Mouse (Mus musculus) kidney, postnatal 25 days (tissue): ENCODE results near the gene Dnm3.

Experiments
- DNase-seq, 2 experiments: peaks; one replicate each; pipeline ENCODE4 v3.0.0; 2021; ENCODE audit warnings: mixed read lengths in 2 of 2

The Dnm3 gene

GRCm38 (mm10) chr1:162015247-162015862 lies 462.5 kb downstream of the Dnm3 start:
- no peak for DNase-seq

DNA sequence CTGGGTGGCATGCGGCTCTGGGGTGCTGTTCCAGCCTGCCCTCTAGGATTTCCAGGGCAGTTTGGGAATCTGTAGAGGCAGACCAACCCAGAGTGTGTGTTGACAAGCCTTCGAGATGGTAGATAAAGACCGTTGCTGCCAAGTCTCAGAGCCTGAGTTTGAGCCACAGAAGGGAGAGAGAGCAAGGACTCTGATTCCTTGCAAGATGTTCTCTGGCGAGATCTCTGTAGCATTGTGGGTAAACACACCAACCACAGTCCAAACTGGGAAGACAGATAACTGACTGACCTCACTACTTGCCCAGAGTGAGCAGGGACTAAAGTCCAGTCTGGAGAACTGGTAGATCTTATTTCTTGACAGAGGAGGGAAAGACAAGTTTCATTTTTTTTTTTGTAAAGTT lies 464.3 kb downstream of the Dnm3 start:
- no peak for DNase-seq

DNA sequence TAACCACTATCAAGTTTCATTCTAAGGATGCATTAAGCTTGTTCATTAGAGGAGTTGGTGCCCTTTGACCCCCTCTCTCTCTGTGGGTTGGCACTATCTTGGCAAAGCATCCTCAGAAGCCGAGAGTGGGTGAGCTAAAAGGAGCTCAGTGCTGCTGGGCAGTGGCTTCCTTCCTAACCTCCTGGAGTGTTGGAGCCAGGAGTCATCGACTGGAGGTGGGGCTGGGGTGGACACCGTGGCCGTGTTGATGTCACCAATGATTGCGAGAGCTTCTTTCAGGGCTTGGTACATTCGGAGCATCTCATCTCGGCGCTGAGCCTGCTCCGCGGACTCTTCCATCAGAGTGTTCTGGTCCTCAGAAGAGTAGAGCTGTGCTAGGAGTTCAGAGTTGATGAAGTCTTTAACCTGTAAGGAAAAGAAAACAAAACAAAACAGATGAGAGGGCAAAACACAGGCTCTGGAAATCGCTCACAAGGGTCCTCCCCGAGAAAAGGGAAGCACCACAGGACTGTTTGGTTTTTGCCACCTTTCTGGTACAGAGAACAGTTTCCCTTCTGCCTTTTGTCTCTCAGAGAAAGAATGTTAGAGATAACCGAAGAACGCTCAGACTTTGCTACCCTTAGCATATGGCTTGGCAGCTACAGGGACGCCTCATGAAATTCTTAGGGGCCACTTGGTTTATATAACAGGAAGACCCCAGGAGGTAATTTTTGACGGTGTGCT lies 466.1 kb downstream of the Dnm3 start:
- no peak for DNase-seq

DNA sequence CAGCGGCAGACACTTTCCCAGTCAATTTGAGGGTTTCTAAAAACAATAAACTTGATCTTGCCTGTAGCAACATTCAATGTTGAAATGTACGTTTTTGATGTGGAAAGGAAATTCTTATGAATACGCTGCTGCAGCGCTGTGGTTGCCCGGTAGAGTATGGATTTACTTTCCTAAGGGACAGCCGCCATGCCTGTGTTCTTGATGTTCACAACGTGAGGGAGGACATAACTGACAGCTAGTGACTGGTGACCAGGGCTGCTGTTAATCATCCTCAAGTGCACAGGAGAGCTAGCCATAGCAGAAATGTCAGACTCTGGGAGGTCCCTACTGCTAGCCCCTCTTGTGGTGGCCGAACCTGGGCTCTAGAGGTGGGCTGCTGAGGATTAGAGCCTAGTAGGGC lies 468.7 kb downstream of the Dnm3 start:
- no peak for DNase-seq

- no peak for DNase-seq
Measured at GRCm38 (mm10) chr1:162008631-162009067, 469.2 kb downstream of the Dnm3 start.

GRCm38 (mm10) chr1:162008208-162008607 lies 469.6 kb downstream of the Dnm3 start:
- no peak for DNase-seq

DNA sequence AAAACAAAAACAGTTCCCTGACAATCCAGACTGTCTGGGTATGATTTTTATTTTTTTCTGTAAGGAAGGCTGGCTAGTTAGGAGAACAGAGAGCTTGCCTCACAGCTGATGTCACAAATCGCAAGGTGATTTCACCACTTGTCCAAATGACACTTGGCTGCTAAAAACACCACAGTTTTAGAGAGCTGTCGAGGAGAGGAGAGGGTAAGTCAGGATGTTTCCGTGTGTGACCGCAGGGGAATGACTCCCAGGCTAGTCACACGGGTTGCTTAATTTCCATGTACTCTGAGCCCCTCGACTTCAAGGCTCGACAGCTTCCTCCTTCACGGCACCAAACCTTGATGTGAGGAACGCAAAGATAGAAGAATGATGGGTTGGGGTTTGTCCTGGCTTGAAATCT lies 471.7 kb downstream of the Dnm3 start:
- DNase-seq: no peak

- peak; percentile 65 to 74 for DNase-seq
Measured at GRCm38 (mm10) chr1:162004821-162005770, 472.7 kb downstream of the Dnm3 start.

- DNase-seq: no peak
Measured at GRCm38 (mm10) chr1:162004518-162004780, 473.4 kb downstream of the Dnm3 start.

- DNase-seq: no peak
Measured at GRCm38 (mm10) chr1:162003729-162004517, 473.9 kb downstream of the Dnm3 start.

DNA sequence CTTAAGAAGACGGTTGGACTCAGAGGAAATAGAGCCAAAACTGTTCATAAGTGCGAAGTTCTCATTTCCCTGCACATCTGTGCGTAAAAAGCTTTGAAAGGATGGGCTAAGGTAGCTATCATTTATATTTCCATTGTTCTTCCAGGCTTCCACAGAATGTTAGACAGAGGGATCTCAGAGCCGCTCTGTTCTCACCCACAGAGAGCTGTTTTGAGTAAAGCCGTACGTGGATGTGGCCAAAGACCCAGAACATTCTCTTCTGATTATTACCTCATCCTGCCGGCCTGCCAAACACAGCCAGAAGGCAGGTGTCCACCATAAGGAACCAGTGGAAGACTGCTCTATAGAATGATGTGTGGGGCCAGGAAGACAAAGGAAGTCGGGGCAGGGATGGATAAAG lies 476.5 kb downstream of the Dnm3 start:
- no peak for DNase-seq

DNA sequence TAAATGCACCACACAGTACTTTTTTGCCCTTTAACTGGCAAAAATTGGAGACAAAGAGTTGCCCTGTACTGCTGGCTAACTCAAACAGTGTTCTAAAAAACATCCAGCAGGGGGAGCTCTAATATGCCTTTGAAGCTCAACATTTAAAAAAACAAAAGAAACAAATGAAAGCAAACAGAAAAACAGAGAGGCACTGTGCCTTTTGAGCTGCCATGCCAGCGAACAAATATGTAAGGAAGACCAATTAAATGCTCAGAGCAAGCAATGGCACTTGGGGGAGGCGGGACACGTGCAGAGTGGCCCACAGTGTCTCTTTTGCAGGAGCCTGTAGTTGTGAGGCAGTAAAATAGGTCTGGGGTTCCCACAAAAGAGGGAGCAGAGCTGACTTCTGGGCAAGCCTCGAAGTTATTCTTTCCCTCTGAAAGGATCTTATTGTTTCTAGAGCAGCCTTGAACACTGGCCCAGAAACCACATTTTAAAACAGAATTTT lies 477.9 kb downstream of the Dnm3 start:
- DNase-seq: peak in 1 of 2 experiments; percentile 59

GRCm38 (mm10) chr1:161999338-161999737 lies 478.5 kb downstream of the Dnm3 start:
- DNase-seq: no peak

DNA sequence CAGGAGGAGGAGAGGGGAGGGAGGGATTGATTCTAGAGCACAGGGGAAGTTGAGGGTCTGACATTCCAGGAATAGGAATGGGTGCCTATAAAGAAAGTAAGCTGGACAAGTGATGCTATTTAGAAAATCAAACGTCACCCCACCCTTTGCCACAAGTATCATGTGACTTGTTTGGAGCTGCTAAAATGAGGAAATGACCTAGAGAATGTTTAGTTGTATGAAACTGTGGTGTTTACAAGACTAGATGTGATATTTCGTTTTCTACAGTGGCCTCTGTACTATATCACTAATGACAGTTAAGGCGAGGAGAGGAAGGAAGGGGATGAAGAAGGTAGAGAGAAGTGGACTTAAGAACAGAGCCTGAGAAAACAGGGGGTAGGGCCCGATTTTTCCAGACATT lies 479.1 kb downstream of the Dnm3 start:
- DNase-seq: no peak

GRCm38 (mm10) chr1:161992389-161992788 lies 485.4 kb downstream of the Dnm3 start:
- DNase-seq: no peak

DNA sequence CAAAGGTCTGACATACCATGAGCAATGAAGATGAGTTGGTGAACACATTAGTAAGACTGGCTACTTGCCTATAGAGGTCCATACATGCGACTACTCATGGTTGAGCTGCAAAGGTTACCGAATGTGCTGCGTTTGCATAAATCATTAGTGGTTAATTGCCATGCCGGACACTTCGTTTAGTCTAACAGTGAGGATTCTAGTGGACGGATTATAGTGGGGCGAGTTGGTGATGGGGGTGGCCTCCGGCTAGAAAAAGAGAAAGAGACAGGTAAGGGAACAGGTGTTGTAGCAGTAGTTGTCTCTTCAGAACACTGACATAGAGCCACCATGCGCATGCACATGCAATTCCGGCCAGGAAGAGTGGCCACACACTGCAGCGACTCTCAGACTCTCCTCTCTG lies 486.0 kb downstream of the Dnm3 start:
- no peak for DNase-seq

DNA sequence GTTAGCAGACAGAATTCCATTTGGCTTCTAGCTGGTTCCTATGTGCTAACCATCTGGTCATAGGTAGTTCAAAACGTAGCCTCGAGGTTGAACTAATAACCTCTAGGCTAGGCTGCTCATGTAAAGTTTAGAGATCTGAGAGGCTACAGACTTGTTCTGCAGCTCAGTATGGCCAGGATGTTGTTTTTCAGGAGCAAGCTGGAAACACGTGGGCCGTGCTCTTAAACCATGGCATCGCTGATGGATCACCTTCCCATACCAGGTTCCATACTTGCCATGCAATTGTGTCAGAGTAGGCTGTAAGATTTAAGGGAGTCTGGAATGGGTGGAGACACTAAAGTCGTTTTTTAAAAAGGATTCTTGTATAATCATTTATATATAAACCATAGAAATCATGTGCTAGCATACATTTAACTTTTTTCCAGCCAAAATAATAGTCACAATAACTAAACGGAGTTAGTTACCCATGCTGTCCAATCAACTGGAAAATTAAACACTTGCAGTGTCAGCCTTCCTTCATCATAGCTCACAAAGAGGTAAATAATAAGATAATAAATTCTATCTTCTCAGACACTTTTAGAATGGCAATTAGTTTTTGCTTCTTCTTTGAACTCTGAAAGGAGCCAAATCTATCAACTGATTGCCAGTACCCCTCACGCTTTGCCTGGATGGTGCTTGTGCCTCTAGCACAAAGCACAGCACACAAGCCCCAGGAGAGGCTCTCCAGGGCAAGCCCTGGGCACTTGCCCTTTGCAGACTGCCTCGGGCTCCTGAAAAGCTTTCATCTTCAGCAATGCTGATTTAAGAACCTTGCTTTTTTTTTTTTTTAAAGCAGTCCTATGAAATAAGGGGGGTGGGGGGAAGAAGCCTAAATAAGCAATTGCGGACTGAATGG lies 486.9 kb downstream of the Dnm3 start:
- no peak for DNase-seq

GRCm38 (mm10) chr1:161983979-161984566 lies 493.8 kb downstream of the Dnm3 start:
- peak; percentile 30 to 68 for DNase-seq

- DNase-seq: no peak
Measured at GRCm38 (mm10) chr1:161983451-161983850, 494.4 kb downstream of the Dnm3 start.

- peak in 1 of 2 experiments; percentile 35 for DNase-seq
Measured at GRCm38 (mm10) chr1:161980626-161981298, 497.1 kb downstream of the Dnm3 start.

DNA sequence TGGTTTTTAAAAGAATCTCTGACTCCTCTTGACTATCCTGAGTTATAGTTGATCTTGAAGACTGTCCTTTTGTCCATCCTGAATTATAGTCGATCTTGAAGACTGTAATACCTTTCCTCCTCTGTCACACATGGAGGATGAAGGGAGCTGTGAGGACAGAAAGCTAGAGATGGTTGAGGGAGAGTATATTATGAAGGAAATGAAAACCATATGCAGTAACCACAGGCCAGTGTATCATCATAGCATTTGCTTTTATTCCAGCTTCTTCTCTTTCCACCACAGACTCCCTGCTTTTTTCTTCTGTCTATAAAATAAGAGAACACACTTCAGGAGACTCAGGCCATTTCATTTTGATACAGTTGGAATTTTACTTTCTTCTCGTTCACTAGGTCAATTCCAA lies 497.8 kb downstream of the Dnm3 start:
- no peak for DNase-seq
